Mouse (Mus musculus): ENCODE data around the gene H2-T22. TPM values are rescaled to one million over a fixed set of nuclear protein-coding genes. Genes with fewer than 3 reads are reported as not detected.

Gene H2-T22
- polyA plus RNA-seq, 1 experiment from 2014 or later: 29.0 TPM

DNA sequence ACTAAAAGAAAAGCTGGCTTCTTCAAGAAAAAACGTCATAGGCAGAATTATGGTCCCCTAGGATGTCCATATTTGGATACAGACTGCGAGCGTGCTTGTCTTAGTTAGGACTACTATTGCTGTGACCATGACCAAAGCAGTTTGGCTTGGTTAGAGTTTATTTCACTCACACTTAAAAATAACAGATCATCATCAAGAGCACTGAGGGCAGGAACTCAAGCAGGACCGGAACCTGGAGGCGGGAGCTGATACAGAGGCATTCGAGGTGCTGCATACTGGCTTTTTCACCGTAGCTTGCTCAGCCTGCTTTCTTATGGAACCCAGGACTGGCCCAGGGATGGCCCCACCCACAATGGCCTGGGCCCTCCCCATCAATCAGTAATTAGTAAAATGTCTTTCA is 39.2 kb downstream of the H2-T22 start:
- Histone ChIP-seq H3K9me3 (no peaks in the 10 kb centered on the region), H3K9ac (no peak overlapping the region), H3K27me3 (no peaks in the 10 kb centered on the region), H3K36me3 (peaks cover 3% of the 10 kb centered on the region; the same call in 1 of the 2 replicates), H3K4me1 (no peaks in the 10 kb centered on the region), H3K4me3 (no peak overlapping the region), H3K4me2 (no peak overlapping the region), H3K27ac (no peak overlapping the region)
- no peak for ATAC-seq (ENCODE audit: insufficient number of reproducible peaks, low FRiP score, low TSS enrichment, low read depth)
- WGBS: 96% methylated on average over 7 of the region's 7 CpGs

DNA sequence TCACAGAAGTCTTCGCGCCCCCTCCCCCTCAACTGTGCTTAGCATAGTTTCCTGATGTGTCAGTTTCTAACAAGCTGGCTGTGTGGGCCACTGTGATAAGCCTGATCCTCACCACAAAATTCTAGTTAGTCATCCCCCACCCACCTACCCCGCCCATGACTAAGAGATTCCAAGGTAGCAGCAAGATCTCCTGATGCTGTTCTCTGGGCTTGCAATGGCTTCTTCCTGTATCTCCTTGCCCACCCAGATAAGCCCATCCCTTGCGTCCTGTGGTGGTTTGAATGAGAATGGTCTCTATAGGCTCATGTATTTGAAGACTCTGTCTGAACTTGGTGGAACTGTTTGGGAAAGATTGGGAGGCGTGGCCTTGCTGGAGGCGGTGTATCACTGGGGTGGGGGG is 40.6 kb downstream of the H2-T22 start:
- ATAC-seq (ENCODE audit: insufficient number of reproducible peaks, low FRiP score, low TSS enrichment, low read depth): no peak
- WGBS: 93% methylated on average over 6 of the region's 6 CpGs
- Histone ChIP-seq H3K9me3 (no peaks in the 10 kb centered on the region), H3K27me3 (no peaks in the 10 kb centered on the region), H3K4me1 (0 out of 2 replicates have a peak, but pooled peaks cover 6% of the 10 kb centered on the region), H3K4me3 (no peak overlapping the region), H3K4me2 (no peak overlapping the region), H3K36me3 (peaks cover 3% of the 10 kb centered on the region; the same call in 1 of the 2 replicates), H3K9ac (no peak overlapping the region), H3K27ac (no peak overlapping the region)

DNA sequence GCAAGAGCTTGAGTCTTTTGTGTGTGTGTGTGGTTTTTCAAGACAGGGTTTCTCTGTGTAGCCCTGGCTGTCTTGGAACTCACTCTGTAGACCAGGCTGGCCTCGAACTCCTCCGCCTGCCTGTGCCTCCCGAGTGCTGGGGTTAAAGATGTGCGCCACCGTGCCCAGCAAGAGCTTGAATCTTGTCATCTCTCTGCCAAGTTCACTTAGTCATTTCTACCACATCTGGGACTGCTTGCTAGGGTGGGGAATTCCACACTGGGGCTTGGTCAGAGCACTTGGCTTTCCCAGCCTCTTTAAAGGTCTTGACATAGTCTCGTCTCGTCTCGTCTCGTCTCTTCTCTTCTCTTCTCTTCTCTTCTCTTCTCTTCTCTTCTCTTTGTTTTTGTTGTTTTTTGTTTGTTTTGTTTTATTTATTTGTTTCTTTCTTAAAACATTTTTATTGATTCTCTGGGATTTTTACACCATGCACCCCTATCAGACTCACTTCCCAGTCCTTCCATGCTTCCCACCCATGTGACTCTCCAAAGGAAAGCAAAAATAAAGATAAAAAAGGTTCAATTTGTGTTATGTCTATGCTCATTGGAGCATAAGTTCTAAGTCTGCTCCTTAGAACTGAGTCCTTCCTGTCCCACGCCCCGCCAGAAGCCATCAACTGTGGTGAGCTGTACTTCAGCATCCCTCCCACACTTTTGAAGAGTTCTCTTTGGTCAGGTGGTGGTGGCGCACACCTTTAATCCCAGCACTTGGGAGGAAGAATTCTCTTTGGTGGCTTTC is 41.2 kb downstream of the H2-T22 start:
- no peak overlapping the region for H3K4me2 ChIP-seq
- H3K4me3 ChIP-seq: no peak overlapping the region
- H3K9me3 ChIP-seq: no peaks in the 10 kb centered on the region
- no peaks in the 10 kb centered on the region for H3K27me3 ChIP-seq
- ATAC-seq (ENCODE audit: insufficient number of reproducible peaks, low FRiP score, low TSS enrichment, low read depth): no peak
- 0 out of 2 replicates have a peak, but pooled peaks cover 6% of the 10 kb centered on the region for H3K4me1 ChIP-seq
- 87% methylated on average over 12 of the region's 12 CpGs for whole genome bisulfite sequencing
- H3K9ac ChIP-seq: no peak overlapping the region
- H3K27ac ChIP-seq: no peak overlapping the region
- H3K36me3 ChIP-seq: peaks cover 3% of the 10 kb centered on the region; the same call in 1 of the 2 replicates

DNA sequence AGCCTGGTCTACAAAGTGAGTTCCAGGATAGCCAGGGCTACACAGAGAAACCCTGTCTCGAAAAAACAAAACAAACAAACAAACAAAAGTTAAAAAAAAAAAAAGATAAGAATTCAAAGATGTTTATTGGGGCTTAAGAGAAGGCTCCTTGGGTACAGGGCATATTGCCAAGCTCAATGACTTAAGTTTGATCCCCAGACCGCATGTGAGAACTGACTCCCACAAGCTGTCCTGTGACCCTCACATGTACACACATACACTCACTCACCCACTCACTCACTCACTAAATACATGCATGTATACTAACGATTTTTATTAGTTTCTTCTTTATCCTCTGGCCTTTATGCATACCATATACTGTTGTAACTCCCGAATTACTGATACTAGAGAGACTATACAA is 42.2 kb downstream of the H2-T22 start:
- WGBS: 79% methylated on average over 4 of the region's 4 CpGs
- no peaks in the 10 kb centered on the region for H3K36me3 ChIP-seq
- H3K4me3 ChIP-seq: no peak overlapping the region
- H3K4me1 ChIP-seq: peaks cover 9% of the 10 kb centered on the region
- no peak overlapping the region for H3K27ac ChIP-seq
- H3K9ac ChIP-seq: no peak overlapping the region
- no peaks in the 10 kb centered on the region for H3K9me3 ChIP-seq
- no peak for ATAC-seq (ENCODE audit: insufficient number of reproducible peaks, low FRiP score, low TSS enrichment, low read depth)
- no peaks in the 10 kb centered on the region for H3K27me3 ChIP-seq
- no peak overlapping the region for H3K4me2 ChIP-seq

DNA sequence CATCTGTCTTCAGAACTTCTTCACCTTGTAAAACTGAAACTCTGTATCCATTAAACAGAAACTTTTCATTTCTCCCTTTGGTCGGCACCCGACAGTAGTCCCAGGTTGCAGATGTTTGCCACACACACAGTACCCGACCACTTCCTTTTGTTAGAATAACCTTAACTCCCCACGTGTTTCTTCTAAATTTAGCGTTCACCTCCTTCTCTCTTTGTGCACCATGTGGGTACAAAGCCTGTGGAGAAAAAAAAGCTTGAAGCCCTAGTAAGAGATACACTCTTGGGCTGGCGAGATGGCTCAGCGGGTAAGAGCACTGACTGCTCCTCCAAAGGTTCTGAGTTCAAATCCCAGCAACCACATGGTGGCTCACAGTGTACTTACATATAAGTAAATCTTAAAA is 43.2 kb downstream of the H2-T22 start:
- Histone ChIP-seq H3K36me3 (no peaks in the 10 kb centered on the region), H3K9ac (no peak overlapping the region), H3K9me3 (no peaks in the 10 kb centered on the region), H3K27ac (no peak overlapping the region), H3K4me2 (no peak overlapping the region), H3K27me3 (no peaks in the 10 kb centered on the region), H3K4me3 (no peak overlapping the region), H3K4me1 (peaks cover 13% of the 10 kb centered on the region)
- no peak for ATAC-seq (ENCODE audit: insufficient number of reproducible peaks, low FRiP score, low TSS enrichment, low read depth)
- 77% methylated on average over 7 of the region's 7 CpGs for WGBS

DNA sequence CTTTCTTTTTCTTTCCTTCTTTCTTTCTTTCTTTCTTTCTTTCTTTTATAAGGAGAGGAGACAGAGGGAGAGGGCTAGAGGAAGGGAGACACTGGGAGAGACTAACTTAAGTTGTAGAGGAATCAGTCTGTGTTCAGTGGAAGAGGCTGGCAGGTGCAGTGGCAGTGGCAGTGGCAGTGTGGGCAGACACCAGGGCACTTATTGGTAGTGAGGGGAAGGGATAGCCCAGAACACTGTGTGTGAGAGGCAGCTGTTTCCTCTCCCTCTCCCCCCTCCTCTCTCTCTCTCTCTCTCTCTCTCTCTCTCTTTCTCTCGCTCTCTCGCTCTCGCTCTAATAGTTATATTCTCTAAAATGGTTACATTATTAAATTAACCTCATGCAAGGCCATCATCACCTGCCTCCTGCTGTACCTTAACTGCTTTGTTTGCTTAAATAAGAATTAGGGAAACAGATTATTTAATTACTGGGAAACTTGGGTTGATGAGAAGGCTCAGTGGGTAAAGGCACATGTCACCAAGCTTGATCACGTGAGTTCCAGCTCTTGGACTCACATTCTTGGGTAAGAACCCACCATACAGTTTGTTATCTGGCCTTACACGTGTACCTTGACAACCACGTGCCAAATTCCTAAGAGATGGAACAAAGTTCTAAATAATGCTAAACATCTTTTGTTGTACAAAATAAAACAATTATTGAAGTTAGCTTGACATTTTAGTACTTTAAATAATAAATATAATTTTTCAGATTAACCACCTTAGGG is 43.8 kb downstream of the H2-T22 start:
- Histone ChIP-seq H3K27ac (no peak overlapping the region), H3K36me3 (no peaks in the 10 kb centered on the region), H3K4me1 (peaks cover 14% of the 10 kb centered on the region), H3K4me3 (no peak overlapping the region), H3K27me3 (no peaks in the 10 kb centered on the region), H3K9me3 (no peaks in the 10 kb centered on the region), H3K4me2 (no peak overlapping the region), H3K9ac (no peak overlapping the region)
- WGBS: 85% methylated on average over 6 of the region's 6 CpGs
- ATAC-seq (ENCODE audit: insufficient number of reproducible peaks, low FRiP score, low TSS enrichment, low read depth): no peak

DNA sequence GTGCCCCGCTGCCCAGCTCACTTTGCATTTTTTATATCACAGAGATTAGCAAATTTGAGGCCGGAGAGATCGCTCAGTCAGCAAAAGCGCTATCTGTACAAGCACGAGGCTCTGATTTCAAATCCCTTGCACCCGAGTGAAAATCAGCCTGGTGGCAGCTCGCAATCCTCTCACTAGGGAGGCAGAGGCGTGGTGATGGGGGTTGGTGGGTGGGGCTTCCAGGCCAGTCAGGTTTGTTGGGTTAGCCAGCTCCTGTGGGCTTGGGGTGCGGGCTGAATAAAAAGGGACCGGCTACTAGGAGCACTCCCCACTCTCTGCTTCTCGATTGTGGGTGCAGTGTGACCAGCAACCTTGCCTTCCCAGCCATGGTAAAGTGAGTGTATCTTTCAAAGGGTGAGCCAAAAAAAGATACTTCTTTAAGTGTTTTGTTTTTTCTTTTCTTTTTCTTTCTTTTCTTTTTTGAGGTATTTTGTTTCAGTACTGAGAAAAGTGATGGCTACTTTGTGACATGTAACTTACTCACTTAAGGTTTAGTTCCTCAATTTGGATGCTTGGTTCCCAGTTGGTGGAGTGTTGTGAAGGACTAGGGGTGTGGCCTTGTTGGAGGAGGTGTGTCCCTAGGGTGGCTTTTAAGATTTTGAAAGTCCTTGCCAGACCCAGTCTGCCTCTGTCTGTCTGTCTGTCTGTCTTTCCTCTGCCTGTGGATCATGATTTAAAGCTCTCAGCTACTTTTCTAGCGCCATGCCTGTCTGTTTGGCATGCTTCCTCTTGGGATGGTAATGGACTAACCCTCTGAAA is 44.6 kb downstream of the H2-T22 start:
- no peaks in the 10 kb centered on the region for H3K27me3 ChIP-seq
- peaks cover 18% of the 10 kb centered on the region for H3K4me1 ChIP-seq
- no peaks in the 10 kb centered on the region for H3K36me3 ChIP-seq
- ATAC-seq (ENCODE audit: insufficient number of reproducible peaks, low FRiP score, low TSS enrichment, low read depth): no peak
- no peak overlapping the region for H3K9ac ChIP-seq
- H3K4me2 ChIP-seq: no peak overlapping the region
- no peak overlapping the region for H3K27ac ChIP-seq
- H3K9me3 ChIP-seq: no peaks in the 10 kb centered on the region
- WGBS: 62% methylated on average over 12 of the region's 12 CpGs
- H3K4me3 ChIP-seq: no peak overlapping the region

DNA sequence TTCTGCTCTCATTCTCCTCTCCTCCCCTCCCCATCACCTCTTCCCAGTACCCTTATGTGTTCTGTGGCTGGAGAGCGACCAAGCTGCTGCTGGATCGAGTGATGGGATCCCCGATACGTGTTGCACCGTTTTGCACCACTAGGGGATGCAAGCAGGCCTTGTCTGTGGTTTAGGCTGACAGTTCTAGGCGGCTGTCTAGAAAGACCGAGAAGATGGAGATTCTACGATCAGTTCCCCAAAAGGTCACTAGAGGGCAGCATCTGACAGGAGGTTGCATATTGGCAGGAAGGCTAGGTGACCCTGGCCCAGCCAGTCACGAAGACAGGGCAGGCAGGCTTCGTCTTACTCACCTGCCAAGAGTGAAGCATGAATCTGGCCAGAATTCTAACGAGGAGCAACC is 45.6 kb downstream of the H2-T22 start:
- Histone ChIP-seq H3K4me3 (no peak overlapping the region), H3K9ac (no peak overlapping the region), H3K27me3 (no peaks in the 10 kb centered on the region), H3K36me3 (no peaks in the 10 kb centered on the region), H3K4me1 (peaks cover 18% of the 10 kb centered on the region), H3K9me3 (no peaks in the 10 kb centered on the region), H3K4me2 (no peak overlapping the region), H3K27ac (no peak overlapping the region)
- WGBS: 3% methylated on average over 11 of the region's 11 CpGs
- peak; percentile 65 for ATAC-seq (ENCODE audit: insufficient number of reproducible peaks, low FRiP score, low TSS enrichment, low read depth)

DNA sequence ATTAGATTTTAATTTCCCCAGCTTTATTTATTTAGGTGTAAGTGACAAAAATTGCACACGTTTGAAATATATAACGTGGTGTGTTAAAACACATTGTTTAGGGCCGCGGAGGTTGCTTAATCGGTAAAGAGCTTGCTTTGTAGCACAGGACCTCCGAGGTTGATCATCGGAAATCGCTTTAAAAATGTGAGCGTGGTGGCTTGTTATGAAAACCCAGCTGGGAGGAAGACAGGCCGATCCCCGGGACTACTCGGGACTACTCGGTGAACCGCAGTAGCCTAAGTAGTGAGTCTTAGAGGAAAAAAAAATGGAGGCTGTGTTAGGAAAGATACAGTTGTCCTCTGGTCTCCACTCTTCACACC is 47.7 kb downstream of the H2-T22 start:
- Histone ChIP-seq H3K4me2 (peak overlapping the region; percentile 67), H3K4me3 (peak overlapping the region; percentile 57), H3K27ac (peak overlapping the region; percentile 80; the same call in 1 of the 2 replicates), H3K36me3 (peaks cover 1% of the 10 kb centered on the region; the same call in 1 of the 2 replicates), H3K9ac (peak overlapping the region; percentile 39), H3K4me1 (peaks cover 18% of the 10 kb centered on the region), H3K9me3 (no peaks in the 10 kb centered on the region), H3K27me3 (no peaks in the 10 kb centered on the region)
- WGBS: 3% methylated on average over 14 of the region's 14 CpGs
- no peak for ATAC-seq (ENCODE audit: insufficient number of reproducible peaks, low FRiP score, low TSS enrichment, low read depth)

DNA sequence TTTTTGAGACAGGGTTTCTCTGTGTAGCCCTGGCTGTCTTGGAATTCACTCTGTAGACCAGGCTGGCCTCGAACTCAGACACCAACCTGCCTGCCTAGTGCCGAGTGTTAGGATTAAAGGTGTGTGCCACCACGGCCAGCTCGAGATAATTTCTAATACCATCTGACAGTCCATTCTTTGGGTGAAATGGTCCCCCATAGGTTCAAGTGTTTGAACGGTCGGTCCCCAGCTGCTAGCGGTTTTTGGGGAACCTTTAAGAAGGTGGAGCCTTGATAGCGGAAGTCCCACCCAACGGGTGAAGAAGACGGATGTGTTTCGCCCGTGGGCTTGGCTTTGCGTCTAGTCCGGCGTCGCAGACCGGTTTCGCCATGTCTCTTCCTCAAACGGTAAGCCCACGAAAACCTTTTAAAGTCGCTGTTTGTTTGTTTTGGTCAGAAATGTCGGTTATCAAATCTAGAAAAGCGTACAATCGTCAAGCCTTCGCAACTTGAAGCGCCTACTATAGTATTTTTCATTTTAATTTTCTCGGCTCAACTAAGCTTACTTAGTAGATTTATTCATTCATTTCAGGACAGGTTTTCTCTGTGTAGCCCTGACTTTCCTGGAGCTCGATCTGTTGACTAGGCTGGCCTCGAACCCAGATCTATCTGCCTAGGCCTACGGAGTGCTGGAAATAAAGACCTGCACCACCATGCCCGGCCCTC is 48.2 kb downstream of the H2-T22 start:
- ATAC-seq (ENCODE audit: insufficient number of reproducible peaks, low FRiP score, low TSS enrichment, low read depth): no peak
- H3K4me3 ChIP-seq: peak overlapping the region; percentile 57
- H3K4me1 ChIP-seq: peaks cover 18% of the 10 kb centered on the region
- no peaks in the 10 kb centered on the region for H3K9me3 ChIP-seq
- H3K4me2 ChIP-seq: peak overlapping the region; percentile 67
- peaks cover 6% of the 10 kb centered on the region; the same call in 1 of the 2 replicates for H3K36me3 ChIP-seq
- peak overlapping the region; percentile 80 for H3K27ac ChIP-seq
- peak overlapping the region; percentile 39 for H3K9ac ChIP-seq
- H3K27me3 ChIP-seq: no peaks in the 10 kb centered on the region
- WGBS: 3% methylated on average over 31 of the region's 31 CpGs

DNA sequence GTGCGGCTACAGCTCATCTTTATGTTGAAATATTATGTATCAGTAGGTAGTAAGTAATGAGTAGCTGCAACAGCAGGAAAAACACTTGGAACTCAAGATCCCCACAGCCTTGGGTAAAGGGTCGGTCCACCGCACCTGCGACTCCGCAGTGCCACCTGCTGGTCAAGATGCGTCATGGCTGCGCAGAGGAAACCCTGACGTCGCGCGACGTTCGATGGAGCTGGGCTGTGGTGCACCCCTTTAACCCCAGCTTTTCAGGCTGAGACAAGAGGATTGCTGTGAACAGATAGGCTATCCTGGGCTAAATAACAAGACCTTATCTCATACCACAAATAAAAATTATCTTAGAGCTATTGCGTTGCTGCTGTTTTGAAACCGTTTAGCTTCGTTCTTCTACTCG is 48.9 kb downstream of the H2-T22 start:
- Histone ChIP-seq H3K4me3 (peak overlapping the region; percentile 57), H3K4me2 (peak overlapping the region; percentile 67), H3K36me3 (peaks cover 12% of the 10 kb centered on the region), H3K4me1 (peaks cover 18% of the 10 kb centered on the region), H3K9ac (no peak overlapping the region), H3K9me3 (no peaks in the 10 kb centered on the region), H3K27ac (no peak overlapping the region), H3K27me3 (no peaks in the 10 kb centered on the region)
- 6% methylated on average over 17 of the region's 17 CpGs for WGBS
- peak; percentile 59; the same call in 1 of the 2 replicates for ATAC-seq (ENCODE audit: insufficient number of reproducible peaks, low FRiP score, low TSS enrichment, low read depth)

All from limb, embryonic 15.5 days (tissue).